Mouse (Mus musculus) testis, adult 2 months (tissue): Measurements from ENCODE around the gene Kng2.

ENCODE experiments used
- CTCF ChIP-seq: fragments of 200-500 bp; IDR thresholded peaks from 2 replicates; pipeline ENCODE4 v1.5.1; 2012; ENCODE audit warnings: low read depth, mild to moderate bottlenecking, inconsistent platforms, low read length, moderate library complexity; ENCODE audit not compliant: control insufficient read depth, insufficient read depth, insufficient replicate concordance
- POLR2A ChIP-seq: fragments of 200-500 bp; IDR thresholded peaks from 2 replicates; pipeline ENCODE4 v1.6.1; 2012; ENCODE audit warnings: low read depth, mild to moderate bottlenecking, inconsistent platforms, low read length, moderate library complexity; ENCODE audit not compliant: control insufficient read depth

GRCm38 (mm10) chr16:22961073-22961472 lies 68.2 kb downstream of the Kng2 start:
- no peak for TF ChIP-seq CTCF
- TF ChIP-seq POLR2A, result no peak
